Comparison of ENCODE assay signal across 20 mouse cellular contexts in the genomic region with DNA sequence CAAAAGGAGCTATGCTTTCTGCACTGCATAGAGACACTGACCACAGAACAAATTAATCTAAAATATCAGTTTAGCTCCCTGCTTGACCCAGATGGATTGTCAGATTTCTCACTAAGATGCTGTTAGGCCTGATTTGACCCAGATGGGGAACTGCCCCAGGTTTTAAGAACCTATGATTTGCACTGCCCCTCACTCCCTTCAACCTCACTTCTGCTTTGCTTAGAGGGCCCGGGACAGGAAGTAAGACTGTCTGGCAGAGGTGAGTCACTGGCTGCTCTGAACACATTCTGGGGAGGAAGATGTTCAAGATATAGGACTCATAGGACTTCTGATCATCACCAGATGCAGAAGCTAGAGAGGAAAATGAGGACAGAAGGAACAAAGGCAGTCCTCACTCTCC.
DNase-seq lines count a peak whose midpoint lies in the region; ATAC-seq and TF ChIP-seq lines count a peak whose summit lies in the region.
"Had no signal": no experiment of that assay in that cellular context is flagged by ENCODE, and none has a peak within 500 bp of the region (broad histone marks: within the 10 kb centered on the region; RNA-seq: fewer than 3 reads in every experiment).

No protein-coding gene starts in this region.

- no peaks in the 10 kb centered on the region for H3K27me3 ChIP-seq in midbrain, embryonic 13.5 days
- no peaks in the 10 kb centered on the region for H3K27me3 ChIP-seq in midbrain, embryonic 10.5 days (ENCODE audit: low read depth, poor library complexity, severe bottlenecking)
- H3K27me3 ChIP-seq in cerebellum, adult 2 months (ENCODE audit: control insufficient read depth, insufficient read depth, low read length), result no peaks in the 10 kb centered on the region
- H3K27me3 ChIP-seq: forebrain, embryonic 12.5 days; liver, embryonic 12.5 days; midbrain, embryonic 12.5 days; Patski had no signal

- no peak for ATAC-seq in midbrain, embryonic 13.5 days
- ATAC-seq: liver, embryonic 12.5 days; Patski had no signal

- no peak for TF ChIP-seq POLR2A in embryonic fibroblast, embryonic 13.5 days (IDR thresholded peaks at IDR 0.05; ENCODE audit: low read depth, low read length)
- TF ChIP-seq POLR2A in olfactory bulb, adult 2 months (IDR thresholded peaks at IDR 0.05; ENCODE audit: insufficient read depth, low read depth, low read length), result no peak
- TF ChIP-seq POLR2A in cerebellum, adult 2 months (IDR thresholded peaks at IDR 0.05; ENCODE audit: borderline replicate concordance, insufficient read depth, low read length), result no peak

- H3K4me1 ChIP-seq in midbrain, embryonic 13.5 days (replicated peaks), result 0 out of 2 replicates have a peak, but pooled peaks cover 3% of the 10 kb centered on the region
- no peaks in the 10 kb centered on the region for H3K4me1 ChIP-seq in midbrain, embryonic 10.5 days
- peaks cover 3% of the 10 kb centered on the region for H3K4me1 ChIP-seq in embryonic fibroblast, embryonic 13.5 days (ENCODE audit: control insufficient read depth, insufficient read depth, low read length)
- peaks cover 5% of the 10 kb centered on the region; the same call in 1 of the 2 replicates for H3K4me1 ChIP-seq in olfactory bulb, adult 2 months (ENCODE audit: control insufficient read depth, insufficient read depth, low read length)
- H3K4me1 ChIP-seq in cerebellum, adult 2 months (ENCODE audit: control insufficient read depth, insufficient read depth, low read length), result peaks cover 5% of the 10 kb centered on the region; the same call in 1 of the 2 replicates
- H3K4me1 ChIP-seq: hindbrain, embryonic 10.5 days; liver, embryonic 12.5 days; midbrain, embryonic 12.5 days had no signal

- no peak for DNase-seq in midbrain, embryonic 10.5 days (ENCODE audit: low spot score)
- peak; percentile 3 for DNase-seq in NIH3T3 (ENCODE audit: low read depth)
- DNase-seq in cerebellum, adult 2 months, result no peak
- DNase-seq in urinary bladder, postnatal 4 days (ENCODE audit: low spot score in 2 of 2), result no peak
- DNase-seq: adrenal gland, adult 8-10 months; cerebellum, postnatal 10 days; embryo, embryonic 11 days; gastrocnemius, postnatal 14 days; kidney, postnatal 4 days; lung, adult 2 months; lung, postnatal 36 days; thymus, postnatal 4 days had no signal

- H3K4me3 ChIP-seq in midbrain, embryonic 13.5 days (replicated peaks), result no peak overlapping the region
- no peak overlapping the region for H3K4me3 ChIP-seq in midbrain, embryonic 10.5 days
- no peak overlapping the region for H3K4me3 ChIP-seq in embryonic fibroblast, embryonic 13.5 days (ENCODE audit: insufficient read depth, low read length)
- no peak overlapping the region for H3K4me3 ChIP-seq in olfactory bulb, adult 2 months (ENCODE audit: insufficient read depth, low read depth, low read length)
- no peak overlapping the region for H3K4me3 ChIP-seq in cerebellum, adult 2 months (replicated peaks; ENCODE audit: insufficient read depth, low read depth, low read length)
- H3K4me3 ChIP-seq: forebrain, embryonic 12.5 days; hindbrain, embryonic 10.5 days; liver, embryonic 12.5 days; midbrain, embryonic 12.5 days had no signal

- no peaks in the 10 kb centered on the region for H3K36me3 ChIP-seq in midbrain, embryonic 13.5 days
- no peaks in the 10 kb centered on the region for H3K36me3 ChIP-seq in midbrain, embryonic 10.5 days
- H3K36me3 ChIP-seq: forebrain, embryonic 12.5 days; hindbrain, embryonic 10.5 days; liver, embryonic 12.5 days; midbrain, embryonic 12.5 days had no signal

- 81% methylated on average over 1 of the region's 1 CpGs for WGBS in midbrain, embryonic 13.5 days
- WGBS in midbrain, embryonic 10.5 days, result 81% methylated on average over 1 of the region's 1 CpGs
- 36% methylated on average over 1 of the region's 1 CpGs for WGBS in olfactory bulb, adult 2 months
- 86% methylated on average over 1 of the region's 1 CpGs for WGBS in cerebellum, adult 2 months

- H3K4me2 ChIP-seq in midbrain, embryonic 13.5 days (replicated peaks), result no peak overlapping the region
- H3K4me2 ChIP-seq: forebrain, embryonic 12.5 days; liver, embryonic 12.5 days; midbrain, embryonic 12.5 days had no signal

- H3K9me3 ChIP-seq in midbrain, embryonic 13.5 days, result no peaks in the 10 kb centered on the region
- no peaks in the 10 kb centered on the region for H3K9me3 ChIP-seq in midbrain, embryonic 10.5 days (replicated peaks)
- H3K9me3 ChIP-seq: forebrain, embryonic 12.5 days; hindbrain, embryonic 10.5 days; liver, embryonic 12.5 days; midbrain, embryonic 12.5 days had no signal

- peak overlapping the region; percentile 54 for H3K27ac ChIP-seq in midbrain, embryonic 13.5 days
- H3K27ac ChIP-seq in midbrain, embryonic 10.5 days (replicated peaks), result no peak overlapping the region
- H3K27ac ChIP-seq in embryonic fibroblast, embryonic 13.5 days (ENCODE audit: insufficient read depth, low read length), result 0 out of 2 replicates have a peak overlapping the region, but pooled peaks have one; percentile 39
- H3K27ac ChIP-seq in olfactory bulb, adult 2 months (ENCODE audit: insufficient read depth, low read depth, low read length), result peak overlapping the region; percentile 80
- H3K27ac ChIP-seq in cerebellum, adult 2 months (ENCODE audit: insufficient read depth, low read length), result no peak overlapping the region
- H3K27ac ChIP-seq: forebrain, embryonic 12.5 days; hindbrain, embryonic 10.5 days; liver, embryonic 12.5 days; midbrain, embryonic 12.5 days had no signal

- no peak for TF ChIP-seq CTCF in embryonic fibroblast, embryonic 13.5 days (IDR thresholded peaks at IDR 0.05; ENCODE audit: borderline replicate concordance, insufficient read depth, low read length)
- TF ChIP-seq CTCF in olfactory bulb, adult 2 months (IDR thresholded peaks at IDR 0.05; ENCODE audit: insufficient read depth, low read depth, low read length), result no peak
- TF ChIP-seq CTCF in cerebellum, adult 2 months (IDR thresholded peaks at IDR 0.05; ENCODE audit: borderline replicate concordance, insufficient read depth, low read depth, low read length), result no peak

- H3K9ac ChIP-seq in midbrain, embryonic 13.5 days (replicated peaks), result no peak overlapping the region
- H3K9ac ChIP-seq: forebrain, embryonic 12.5 days; liver, embryonic 12.5 days; midbrain, embryonic 12.5 days had no signal

Comparison
In these comparisons a context has a peak if more than half of its experiments do, and no peak if none do; other contexts are left out.
1. H3K27ac ChIP-seq: peak in midbrain, embryonic 13.5 days (single experiment), embryonic fibroblast, embryonic 13.5 days (single experiment) and olfactory bulb, adult 2 months (single experiment); none in midbrain, embryonic 10.5 days (single experiment) and cerebellum, adult 2 months (single experiment).